Mouse (Mus musculus) midbrain, embryonic 10.5 days (tissue): ENCODE data around the gene Fbln2. TPM values are rescaled to one million over a fixed set of nuclear protein-coding genes. Genes with fewer than 3 reads are reported as not detected.
"Not testable (repeated sequence)": the region's sequence is repeated elsewhere in the genome, so short reads cannot be mapped to it uniquely, and the experiment has no call there.

Experiments used
- DNase-seq: peaks from one replicate; pipeline ENCODE4 v3.0.0-alpha.2; 2017; ENCODE audit warnings: low spot score
- H3K27ac ChIP-seq: fragments of 300-500 bp; sonication (generic); replicated peaks from 2 replicates; pipeline ENCODE4 v1.5.1; 2016; ENCODE audit warnings: mild to moderate bottlenecking
- H3K27me3 ChIP-seq: fragments of 300-500 bp; sonication (generic); 2 replicates; pipeline ENCODE4 v1.6.1; 2016; ENCODE audit warnings: low read depth, mild to moderate bottlenecking; ENCODE audit not compliant: poor library complexity, severe bottlenecking
- H3K36me3 ChIP-seq: fragments of 300-500 bp; sonication (generic); 2 replicates; pipeline ENCODE4 v1.6.1; 2016; ENCODE audit warnings: mild to moderate bottlenecking, moderate library complexity
- H3K4me1 ChIP-seq: fragments of 300-500 bp; sonication (generic); 2 replicates; pipeline ENCODE4 v1.6.1; 2016
- H3K4me3 ChIP-seq: fragments of 300-500 bp; sonication (generic); 2 replicates; pipeline ENCODE4 v1.5.1; 2016; ENCODE audit warnings: mild to moderate bottlenecking, moderate library complexity
- H3K9me3 ChIP-seq: fragments of 300-500 bp; sonication (generic); replicated peaks from 2 replicates; pipeline ENCODE4 v1.6.1; 2016; ENCODE audit warnings: mild to moderate bottlenecking
- WGBS: fragments of 180-500 bp; shearing (Covaris S2); methylation state at CpG from one replicate; pipeline ENCODE4 v1.1.7; 2016; 5-methylcytosine and 5-hydroxymethylcytosine counted together
- polyA plus RNA-seq: library from polyadenylated mRNA; unstranded; fragments of >200 nt; fragmentation: Nextera tagmentation; extraction: Ambion mirVana; gene quantifications from 2 replicates; pipeline ENCODE4 v1.2.1, GENCODE M21; 2016

Gene Fbln2
- polyA plus RNA-seq: 24.2 and 31.5 TPM in 2 replicates

- Histone ChIP-seq H3K27me3 (peaks cover 69% of the 10 kb centered on the region), H3K27ac (peak within 1 kb of the TSS; percentile 78), H3K4me3 (peak within 1 kb of the TSS; percentile 54), H3K4me1 (peaks cover 44% of the 10 kb centered on the region)
- not testable (repeated sequence) for H3K36me3 ChIP-seq, DNase-seq, H3K9me3 ChIP-seq
These were observed at the start of gene Fbln2 for GRCm38 (mm10) chr6:91212155-91212554. Gene Fbln2 (plus strand): TSS chr6:91212455.

GRCm38 (mm10) chr6:91163195-91163911, 48.9 kb upstream of the Fbln2 start:
- Histone ChIP-seq H3K27me3 (no peaks in the 10 kb centered on the region), H3K4me3 (no peak overlapping the region), H3K27ac (peak overlapping the region; percentile 46), H3K4me1 (peaks cover 42% of the 10 kb centered on the region), H3K36me3 (peaks cover 10% of the 10 kb centered on the region; the same call in 1 of the 2 replicates), H3K9me3 (no peaks in the 10 kb centered on the region)
- 83% methylated on average over 5 of the region's 5 CpGs for WGBS
- no peak for DNase-seq

GRCm38 (mm10) chr6:91164584-91164983, 47.7 kb upstream of the Fbln2 start:
- Histone ChIP-seq H3K27ac (no peak overlapping the region), H3K4me1 (peaks cover 31% of the 10 kb centered on the region), H3K4me3 (no peak overlapping the region), H3K36me3 (peaks cover 15% of the 10 kb centered on the region), H3K9me3 (no peaks in the 10 kb centered on the region), H3K27me3 (no peaks in the 10 kb centered on the region)
- DNase-seq: no peak
- WGBS: 81% methylated on average over 2 of the region's 2 CpGs

GRCm38 (mm10) chr6:91165210-91165609, 47.0 kb upstream of the Fbln2 start:
- WGBS: 36% methylated on average over 3 of the region's 3 CpGs
- Histone ChIP-seq H3K4me1 (peaks cover 26% of the 10 kb centered on the region), H3K9me3 (no peaks in the 10 kb centered on the region), H3K4me3 (no peak overlapping the region), H3K36me3 (peaks cover 15% of the 10 kb centered on the region), H3K27me3 (no peaks in the 10 kb centered on the region), H3K27ac (peak overlapping the region; percentile 42)
- peak; percentile 70 for DNase-seq

GRCm38 (mm10) chr6:91167828-91168227, 44.4 kb upstream of the Fbln2 start:
- H3K27me3 ChIP-seq: no peaks in the 10 kb centered on the region
- 66% methylated on average over 3 of the region's 3 CpGs for WGBS
- 0 out of 2 replicates have a peak overlapping the region, but pooled peaks have one; percentile 23 for H3K27ac ChIP-seq
- H3K9me3 ChIP-seq: no peaks in the 10 kb centered on the region
- DNase-seq: no peak
- H3K36me3 ChIP-seq: peaks cover 27% of the 10 kb centered on the region
- H3K4me3 ChIP-seq: no peak overlapping the region
- peaks cover 14% of the 10 kb centered on the region for H3K4me1 ChIP-seq

GRCm38 (mm10) chr6:91169129-91169528, 43.1 kb upstream of the Fbln2 start:
- no peak for DNase-seq
- Histone ChIP-seq H3K4me3 (no peak overlapping the region), H3K4me1 (peaks cover 7% of the 10 kb centered on the region), H3K27me3 (no peaks in the 10 kb centered on the region), H3K36me3 (peaks cover 33% of the 10 kb centered on the region), H3K27ac (no peak overlapping the region), H3K9me3 (no peaks in the 10 kb centered on the region)
- WGBS: 92% methylated on average over 8 of the region's 8 CpGs

GRCm38 (mm10) chr6:91171396-91171895, 40.8 kb upstream of the Fbln2 start:
- 81% methylated on average over 3 of the region's 3 CpGs for WGBS
- no peaks in the 10 kb centered on the region for H3K4me1 ChIP-seq

GRCm38 (mm10) chr6:91172381-91172780, 39.9 kb upstream of the Fbln2 start:
- H3K36me3 ChIP-seq: peaks cover 31% of the 10 kb centered on the region
- no peak overlapping the region for H3K4me3 ChIP-seq
- H3K27ac ChIP-seq: no peak overlapping the region
- H3K4me1 ChIP-seq: no peaks in the 10 kb centered on the region
- WGBS: 92% methylated on average over 2 of the region's 2 CpGs
- H3K27me3 ChIP-seq: no peaks in the 10 kb centered on the region
- H3K9me3 ChIP-seq: no peaks in the 10 kb centered on the region
- DNase-seq: no peak

More at GRCm38 (mm10) chr6:91171396-91171895, 40.8 kb upstream of the Fbln2 start:
- Histone ChIP-seq H3K4me3 (no peak overlapping the region), H3K27ac (no peak overlapping the region), H3K9me3 (no peaks in the 10 kb centered on the region), H3K27me3 (no peaks in the 10 kb centered on the region), H3K36me3 (peaks cover 34% of the 10 kb centered on the region)
- no peak for DNase-seq

- 49% methylated on average over 7 of the region's 7 CpGs for WGBS
- no peak overlapping the region for H3K27ac ChIP-seq
- H3K4me1 ChIP-seq: no peaks in the 10 kb centered on the region
- H3K27me3 ChIP-seq: no peaks in the 10 kb centered on the region
- no peaks in the 10 kb centered on the region for H3K9me3 ChIP-seq
- peak; percentile 68 for DNase-seq
- peaks cover 31% of the 10 kb centered on the region for H3K36me3 ChIP-seq
- H3K4me3 ChIP-seq: no peak overlapping the region
These were observed 38.9 kb upstream of the Fbln2 start for GRCm38 (mm10) chr6:91173221-91173880.

- Histone ChIP-seq H3K9me3 (no peaks in the 10 kb centered on the region), H3K27ac (no peak overlapping the region), H3K4me3 (no peak overlapping the region), H3K27me3 (no peaks in the 10 kb centered on the region), H3K36me3 (peaks cover 24% of the 10 kb centered on the region), H3K4me1 (no peaks in the 10 kb centered on the region)
- WGBS: 88% methylated on average over 3 of the region's 3 CpGs
- no peak for DNase-seq
These were observed 38.0 kb upstream of the Fbln2 start for GRCm38 (mm10) chr6:91174211-91174610.

- Histone ChIP-seq H3K27me3 (no peaks in the 10 kb centered on the region), H3K36me3 (no peaks in the 10 kb centered on the region), H3K27ac (peak overlapping the region; percentile 34; the same call in 1 of the 2 replicates), H3K4me1 (peaks cover 10% of the 10 kb centered on the region; the same call in 1 of the 2 replicates), H3K4me3 (no peak overlapping the region), H3K9me3 (no peaks in the 10 kb centered on the region)
- no peak for DNase-seq
- 69% methylated on average over 9 of the region's 9 CpGs for WGBS
These were observed 31.5 kb upstream of the Fbln2 start for GRCm38 (mm10) chr6:91180767-91181171.

- no peak overlapping the region for H3K4me3 ChIP-seq
- 82% methylated on average over 2 of the region's 2 CpGs for WGBS
- H3K36me3 ChIP-seq: no peaks in the 10 kb centered on the region
- no peak overlapping the region for H3K27ac ChIP-seq
- peaks cover 10% of the 10 kb centered on the region; the same call in 1 of the 2 replicates for H3K4me1 ChIP-seq
- no peak for DNase-seq
- H3K9me3 ChIP-seq: no peaks in the 10 kb centered on the region
- H3K27me3 ChIP-seq: no peaks in the 10 kb centered on the region
These were observed 30.9 kb upstream of the Fbln2 start for GRCm38 (mm10) chr6:91181320-91181719.

- 85% methylated on average over 4 of the region's 4 CpGs for WGBS
- Histone ChIP-seq H3K9me3 (no peaks in the 10 kb centered on the region), H3K4me3 (no peak overlapping the region), H3K36me3 (no peaks in the 10 kb centered on the region), H3K27ac (no peak overlapping the region), H3K27me3 (no peaks in the 10 kb centered on the region), H3K4me1 (peaks cover 10% of the 10 kb centered on the region; the same call in 1 of the 2 replicates)
- DNase-seq: no peak
These were observed 30.2 kb upstream of the Fbln2 start for GRCm38 (mm10) chr6:91182075-91182490.
